Mouse (Mus musculus): ENCODE measurements at regions not wholly inside any gene's neighbourhood (a gene's known extent, or its start where the extent isn't known, plus 50 kb on each side); places are given as distances from the start of the nearest gene placed in this dataset.
A peak's percentile ranks its signal among the peaks of the same experiment; 100 is the strongest.

GRCm38 (mm10) chr14:60439106-60439505 lies 66.0 kb downstream of the Amer2 start:
- no peak for DNase-seq

- DNase-seq: no peak
Measured at GRCm38 (mm10) chr14:60443821-60444551, 70.9 kb downstream of the Amer2 start.

GRCm38 (mm10) chr14:60444552-60444937 lies 71.5 kb downstream of the Amer2 start:
- no peak for DNase-seq

DNA sequence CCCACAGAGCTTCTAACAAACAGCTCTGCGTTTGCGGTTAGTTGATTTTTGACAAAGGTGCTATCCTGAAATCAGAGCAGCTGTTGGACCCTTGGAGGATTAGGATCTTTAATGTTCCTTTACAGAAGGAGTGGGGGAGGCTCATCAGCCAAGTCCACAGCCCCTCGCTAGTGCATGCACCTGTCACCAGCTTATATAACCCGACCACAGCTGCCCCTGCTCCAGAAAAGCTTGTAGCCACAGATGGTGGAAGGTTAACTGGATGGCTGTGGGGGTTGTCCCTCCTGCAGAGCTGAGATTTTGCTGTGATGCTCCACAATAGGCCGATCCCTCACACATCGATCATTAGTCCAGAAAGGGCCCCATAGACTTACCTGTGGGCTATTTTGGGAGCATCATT lies 73.0 kb downstream of the Amer2 start:
- DNase-seq: no peak

GRCm38 (mm10) chr14:60451216-60451615 lies 78.2 kb downstream of the Amer2 start:
- DNase-seq: no peak

DNA sequence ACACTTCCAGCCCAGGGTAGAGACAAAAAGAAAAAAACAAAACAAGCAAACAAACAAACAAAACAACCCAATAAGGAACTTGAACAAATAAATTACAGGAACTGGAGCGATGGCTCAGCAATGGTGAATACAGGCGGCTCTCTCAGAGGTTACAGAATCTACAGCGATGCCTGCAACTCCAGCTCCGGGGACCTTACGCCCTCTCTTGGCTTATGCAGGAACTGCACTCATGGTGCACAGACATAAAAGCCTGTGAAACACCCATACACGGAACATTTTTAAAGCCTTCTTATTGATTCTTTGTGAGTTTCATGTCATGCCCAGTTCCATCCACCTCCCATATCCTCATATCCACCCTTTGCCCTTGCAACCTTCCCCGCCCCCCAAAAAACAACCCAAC lies 78.6 kb downstream of the Amer2 start:
- DNase-seq: peak in 1 of 2 experiments; percentile 42

DNA sequence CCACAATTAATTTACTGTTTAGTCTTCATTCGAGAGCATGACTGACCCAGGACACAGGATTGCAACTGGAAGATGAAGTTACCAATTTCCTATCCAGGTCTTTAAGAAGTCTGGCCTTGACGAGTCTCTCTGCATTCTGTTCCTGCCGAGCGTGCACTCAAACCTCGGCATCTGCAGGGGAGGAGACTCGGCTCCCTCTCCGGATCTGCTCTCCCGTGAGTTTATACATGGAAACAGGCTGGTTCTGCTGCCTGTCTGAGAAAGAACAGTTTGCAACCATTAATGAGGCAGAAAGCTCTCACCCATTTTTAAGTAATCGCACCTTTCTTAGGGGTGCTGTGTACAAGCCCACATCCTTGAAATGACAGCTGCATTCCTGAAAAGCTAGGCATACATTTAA lies 83.7 kb downstream of the Amer2 start:
- DNase-seq: peak in 1 of 2 experiments; percentile 23

- DNase-seq: peak; percentile 74 to 81
Measured at GRCm38 (mm10) chr14:60484996-60485888, 112.2 kb downstream of the Amer2 start.

- peak; percentile 16 to 36 for DNase-seq
Measured at GRCm38 (mm10) chr14:60485889-60486274, 112.8 kb downstream of the Amer2 start.

- peak in 1 of 2 experiments; percentile 9 for DNase-seq
Measured at GRCm38 (mm10) chr14:60486278-60486935, 113.3 kb downstream of the Amer2 start.

- DNase-seq: peak; percentile 24 to 28
Measured at GRCm38 (mm10) chr14:60489111-60489510, 116.1 kb downstream of the Amer2 start.

- no peak for DNase-seq
Measured at GRCm38 (mm10) chr14:60490886-60491285, 117.8 kb downstream of the Amer2 start.

GRCm38 (mm10) chr14:60495441-60495840 lies 122.4 kb downstream of the Amer2 start:
- no peak for DNase-seq

GRCm38 (mm10) chr14:60502552-60502951 lies 129.5 kb downstream of the Amer2 start:
- no peak for DNase-seq

DNA sequence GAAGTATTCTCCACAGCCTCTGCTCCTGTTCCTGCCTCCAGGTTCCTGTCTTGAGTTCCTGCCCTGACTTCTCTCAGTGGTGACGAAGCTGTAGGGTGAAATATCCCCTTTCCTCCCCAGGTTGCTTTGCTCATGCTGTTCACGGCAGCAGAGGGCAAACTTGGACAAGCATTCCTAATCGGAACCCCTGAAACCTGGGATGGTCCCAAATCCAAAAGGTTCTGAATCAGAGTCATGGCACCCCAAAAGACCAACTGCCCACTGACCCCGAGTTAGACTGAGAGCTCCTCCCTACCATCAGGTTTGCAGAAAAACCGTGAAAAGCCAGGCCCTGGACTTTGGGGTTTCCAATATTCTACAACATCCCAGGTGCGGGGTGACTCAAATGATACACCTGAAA lies 128.7 kb upstream of the Spata13 start:
- DNase-seq: no peak

GRCm38 (mm10) chr14:60506296-60506695 lies 127.5 kb upstream of the Spata13 start:
- no peak for DNase-seq

DNA sequence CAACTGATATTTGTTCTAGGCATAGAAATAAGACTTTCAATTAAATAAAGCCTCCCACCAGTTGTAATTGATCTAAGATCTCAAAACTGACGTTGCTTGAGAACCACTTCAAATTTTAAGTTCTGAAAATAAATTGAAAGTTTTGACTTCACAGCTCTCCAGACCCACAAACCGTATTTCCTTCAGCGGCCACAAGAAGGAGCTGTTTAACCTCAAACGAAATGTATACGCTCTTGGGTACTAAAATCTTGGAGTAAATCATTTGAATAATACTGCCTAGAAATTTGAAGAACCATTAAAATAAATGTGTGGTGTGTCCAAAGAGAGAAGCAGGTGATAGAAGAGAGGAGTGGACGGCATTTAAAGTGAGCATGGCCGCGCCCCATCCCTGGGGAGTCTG lies 120.2 kb upstream of the Spata13 start:
- peak; percentile 56 to 67 for DNase-seq

- no peak for DNase-seq
Measured at GRCm38 (mm10) chr14:60515094-60515786, 118.6 kb upstream of the Spata13 start.

- peak in 1 of 2 experiments; percentile 45 for DNase-seq
Measured at GRCm38 (mm10) chr14:60517891-60518290, 115.9 kb upstream of the Spata13 start.

GRCm38 (mm10) chr14:60523010-60523409 lies 110.8 kb upstream of the Spata13 start:
- no peak for DNase-seq

DNA sequence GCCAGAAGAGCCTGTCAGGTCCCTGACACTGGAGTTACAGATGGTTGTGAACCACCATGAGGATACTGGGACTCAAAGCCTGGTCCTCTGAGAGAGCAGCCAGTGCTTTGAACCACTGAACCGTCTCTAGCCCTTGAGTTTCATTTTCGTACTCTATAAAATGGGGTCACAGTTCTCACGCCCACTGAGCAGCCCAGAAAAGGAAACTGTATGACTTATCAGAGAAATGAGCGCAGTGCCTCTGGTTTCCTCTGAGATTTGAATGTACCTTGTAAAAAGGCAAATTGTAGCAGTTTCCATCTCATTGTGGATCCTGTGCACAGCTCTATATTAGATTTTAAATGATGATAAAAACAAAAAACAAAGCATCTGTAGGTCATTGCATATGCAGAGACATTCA lies 108.9 kb upstream of the Spata13 start:
- DNase-seq: no peak

DNA sequence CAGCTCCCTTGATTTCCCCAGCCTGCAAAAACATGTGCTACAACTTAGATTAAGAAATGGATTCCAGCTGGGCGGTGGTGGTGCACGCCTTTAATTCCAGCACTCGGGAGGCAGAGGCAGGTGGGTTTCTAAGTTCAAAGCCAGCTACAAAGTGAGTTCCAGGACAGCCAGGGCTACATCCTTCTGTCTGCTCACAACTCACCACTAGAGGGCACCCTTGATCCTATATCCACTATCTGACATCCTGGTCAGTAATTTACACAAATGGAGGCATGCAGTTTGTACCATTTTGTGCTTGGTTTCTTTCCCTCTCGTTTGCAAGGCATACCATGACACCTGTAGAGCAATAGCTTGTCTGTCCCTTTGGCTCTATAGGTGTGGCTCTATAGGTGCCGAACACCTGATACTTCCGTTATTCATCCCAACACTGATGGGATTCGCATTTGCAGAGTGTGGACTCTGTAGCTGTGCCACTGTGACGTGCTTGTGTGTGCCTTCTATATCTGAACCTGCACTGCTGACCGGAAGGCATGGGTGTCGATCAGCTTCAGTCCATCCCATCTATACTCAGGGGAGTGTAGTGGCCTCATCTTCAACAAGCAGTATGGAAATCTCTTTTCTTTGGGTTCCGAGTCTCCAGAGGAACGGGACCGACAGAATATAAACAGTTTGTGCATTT lies 108.4 kb upstream of the Spata13 start:
- peak; percentile 90 to 95 for DNase-seq
